Mouse (Mus musculus) ES-Bruce4 (cell line): ENCODE data around the gene Jak2. TPM values are rescaled to one million over a fixed set of nuclear protein-coding genes. Genes with fewer than 3 reads are reported as not detected.

Experiments used
- H3K27ac ChIP-seq: 2 replicates; pipeline ENCODE4 v1.5.1; 2012; ENCODE audit warnings: low read length, inconsistent platforms; ENCODE audit not compliant: insufficient read depth
- H3K27me3 ChIP-seq: 2 replicates; pipeline ENCODE4 v1.6.1; 2012; ENCODE audit warnings: mild to moderate bottlenecking, low read length, inconsistent platforms; ENCODE audit not compliant: control insufficient read depth, poor library complexity, insufficient read depth, severe bottlenecking
- H3K36me3 ChIP-seq: 2 replicates; pipeline ENCODE4 v1.6.1; 2012; ENCODE audit warnings: inconsistent platforms, mild to moderate bottlenecking, low read length, moderate library complexity; ENCODE audit not compliant: control insufficient read depth, poor library complexity, insufficient read depth, severe bottlenecking
- H3K4me1 ChIP-seq: one replicate; pipeline ENCODE4 v1.8.1; 2011; ENCODE audit warnings: low read length; ENCODE audit not compliant: control insufficient read depth, insufficient read depth
- H3K4me3 ChIP-seq: 2 replicates; pipeline ENCODE4 v1.5.1; 2011; ENCODE audit warnings: low read depth, mild to moderate bottlenecking, low read length
- H3K9ac ChIP-seq: 2 replicates; pipeline ENCODE4 v1.6.1; 2012; ENCODE audit warnings: low read depth, mild to moderate bottlenecking, inconsistent platforms; ENCODE audit not compliant: poor library complexity, severe bottlenecking
- H3K9me3 ChIP-seq: replicated peaks from 2 replicates; pipeline ENCODE4 v1.6.1; 2012; ENCODE audit warnings: mild to moderate bottlenecking, low read length, inconsistent platforms; ENCODE audit not compliant: control insufficient read depth, poor library complexity, insufficient read depth, severe bottlenecking
- CTCF ChIP-seq: IDR thresholded peaks from one replicate; pipeline ENCODE4 v1.8.1; 2011; ENCODE audit warnings: low read depth, low read length
- EP300 ChIP-seq: IDR thresholded peaks from 2 replicates; pipeline ENCODE4 v1.6.1; 2011; ENCODE audit warnings: low read depth, low read length; ENCODE audit not compliant: insufficient read depth
- POLR2A ChIP-seq: IDR thresholded peaks from one replicate; pipeline ENCODE4 v1.8.1; 2011; ENCODE audit warnings: low read length; ENCODE audit not compliant: insufficient read depth
- polyA plus RNA-seq: library from polyadenylated mRNA; stranded (reverse); fragments of >200 nt; gene quantifications from 2 replicates; pipeline ENCODE4 v1.2.4, GENCODE M21; 2011; ENCODE audit warnings: low read depth; ENCODE audit not compliant: missing spikeins, insufficient read depth, insufficient read length

Gene Jak2
- polyA plus RNA-seq, 1 experiment, result 12.6 TPM

DNA sequence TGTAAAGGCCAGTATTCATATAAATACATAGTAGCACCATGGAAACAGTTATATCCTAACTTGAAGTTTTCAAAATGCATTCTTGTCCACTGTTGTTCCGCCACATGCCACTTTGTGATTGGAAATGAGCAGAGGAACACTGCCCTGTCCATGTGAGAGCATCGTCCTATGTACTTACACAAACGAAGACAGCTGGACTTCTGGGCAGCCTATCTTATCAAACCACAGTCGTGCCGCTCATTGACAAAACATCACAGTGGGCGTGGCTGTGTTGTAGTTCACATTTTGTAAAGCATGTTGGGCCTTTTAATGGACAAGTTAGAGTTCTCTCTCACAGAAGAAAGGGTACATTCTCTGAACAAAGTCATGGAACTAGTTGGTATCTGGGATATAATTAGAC is 18.9 kb upstream of the Jak2 start:
- no peaks in the 10 kb centered on the region; the same call in 1 of the 2 replicates for H3K27me3 ChIP-seq
- no peaks in the 10 kb centered on the region for H3K4me1 ChIP-seq
- no peak overlapping the region for H3K27ac ChIP-seq
- no peaks in the 10 kb centered on the region for H3K36me3 ChIP-seq
- no peaks in the 10 kb centered on the region for H3K9me3 ChIP-seq
- H3K4me3 ChIP-seq, result no peak overlapping the region
- no peak overlapping the region for H3K9ac ChIP-seq
- no peak for TF ChIP-seq CTCF
- TF ChIP-seq POLR2A, result no peak

DNA sequence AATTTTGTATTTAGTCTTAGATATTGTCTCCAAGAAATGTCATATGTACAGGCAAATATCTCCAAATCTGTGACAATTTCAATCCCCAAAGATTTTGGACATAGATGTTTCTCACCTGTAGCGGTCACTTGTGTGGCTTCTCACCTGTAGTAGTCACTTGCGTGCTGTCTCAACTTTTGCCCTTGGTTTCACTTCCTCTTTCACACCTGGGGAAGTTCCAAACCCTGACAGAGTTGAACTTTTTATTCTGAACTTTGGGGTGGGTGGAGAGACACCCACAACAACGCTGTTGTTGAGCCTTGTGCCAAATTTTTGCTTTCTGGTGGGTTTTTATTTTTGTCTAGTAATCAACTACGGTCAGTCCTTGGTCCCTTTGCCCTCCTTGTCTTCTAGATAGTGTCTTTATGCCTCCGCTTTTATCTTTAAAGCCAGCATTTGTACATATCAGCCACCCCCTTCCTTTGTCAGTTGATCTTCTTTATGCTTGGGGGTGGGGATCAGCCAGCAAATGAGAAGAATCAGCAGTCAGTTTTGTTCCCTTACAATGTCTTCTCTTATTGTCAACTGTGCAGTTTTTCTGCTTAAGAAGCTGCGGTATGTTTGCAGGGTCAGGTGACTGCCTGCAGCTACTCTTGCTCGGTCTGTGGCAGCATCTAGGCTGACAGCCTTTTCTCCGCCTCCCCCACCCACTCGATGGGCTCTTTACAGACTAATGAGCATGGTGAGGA is 14.8 kb upstream of the Jak2 start:
- H3K4me1 ChIP-seq, result peaks cover 5% of the 10 kb centered on the region
- no peak overlapping the region for H3K9ac ChIP-seq
- TF ChIP-seq POLR2A (no peak), EP300 (0 out of 2 replicates have a peak, but pooled peaks have one; percentile 26)
- H3K9me3 ChIP-seq, result no peaks in the 10 kb centered on the region
- no peaks in the 10 kb centered on the region for H3K27me3 ChIP-seq
- no peak overlapping the region for H3K4me3 ChIP-seq
- H3K27ac ChIP-seq, result no peak overlapping the region
- H3K36me3 ChIP-seq, result no peaks in the 10 kb centered on the region

DNA sequence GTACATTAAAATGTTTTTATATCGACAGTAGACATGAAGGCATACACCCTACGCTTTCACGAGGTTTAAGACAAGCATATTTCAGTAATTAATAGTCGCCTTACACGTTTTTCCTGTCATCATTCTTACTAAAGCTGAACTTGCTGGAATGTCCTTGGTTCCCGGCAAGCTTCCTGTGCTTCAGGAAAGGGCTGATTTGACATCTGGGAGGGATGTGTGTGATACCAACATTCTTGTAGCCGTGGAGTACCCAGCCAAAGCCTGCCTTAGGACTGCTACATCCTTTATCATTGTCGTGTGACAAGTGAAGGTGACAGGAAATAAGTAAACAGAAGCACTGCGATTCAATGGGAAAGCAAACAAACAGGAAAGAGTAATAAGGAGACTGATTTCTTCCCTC is 13.5 kb upstream of the Jak2 start:
- no peaks in the 10 kb centered on the region for H3K36me3 ChIP-seq
- H3K4me1 ChIP-seq, result peaks cover 7% of the 10 kb centered on the region
- H3K4me3 ChIP-seq, result no peak overlapping the region
- no peaks in the 10 kb centered on the region for H3K9me3 ChIP-seq
- no peak overlapping the region for H3K27ac ChIP-seq
- no peak overlapping the region for H3K9ac ChIP-seq
- H3K27me3 ChIP-seq, result no peaks in the 10 kb centered on the region
- TF ChIP-seq EP300 (no peak), POLR2A (no peak), CTCF (no peak)

DNA sequence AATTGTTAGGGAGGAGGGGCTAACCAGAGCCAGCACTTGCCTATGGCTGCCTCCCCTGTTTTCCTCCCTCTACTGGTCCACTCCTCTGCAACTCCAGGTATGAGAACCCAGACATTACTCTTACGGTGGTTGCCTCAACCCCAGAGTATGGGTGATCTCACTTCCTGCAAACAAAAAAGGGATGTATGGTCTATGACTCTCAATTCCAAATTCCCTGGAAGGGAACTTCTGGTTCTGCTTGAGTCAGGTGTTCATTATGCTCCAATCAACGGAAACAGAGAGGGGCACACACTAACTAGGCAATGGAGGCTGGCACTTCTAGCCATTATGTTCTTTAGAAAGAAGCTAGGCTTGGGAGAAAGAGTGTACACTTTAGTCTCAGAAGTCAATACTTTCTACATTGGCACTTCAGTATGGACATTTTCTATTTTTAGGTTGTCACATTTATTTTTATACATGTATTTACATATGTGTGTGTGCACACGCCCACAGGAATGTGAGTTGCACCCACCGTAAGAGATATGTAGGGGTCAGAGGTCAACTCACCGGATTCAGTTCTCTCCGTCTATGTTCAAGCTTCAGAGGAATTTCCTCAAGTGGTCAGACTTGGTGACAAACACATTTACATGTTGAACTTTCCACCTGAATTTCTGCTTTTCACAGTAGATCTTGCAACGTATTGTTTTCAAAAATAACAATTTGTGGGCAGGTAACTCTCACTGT is 12.0 kb upstream of the Jak2 start:
- Histone ChIP-seq H3K9ac (no peak overlapping the region), H3K27ac (no peak overlapping the region), H3K27me3 (no peaks in the 10 kb centered on the region), H3K4me1 (peaks cover 7% of the 10 kb centered on the region), H3K9me3 (no peaks in the 10 kb centered on the region), H3K4me3 (no peak overlapping the region), H3K36me3 (no peaks in the 10 kb centered on the region)
- TF ChIP-seq POLR2A (no peak), EP300 (no peak), CTCF (no peak)

DNA sequence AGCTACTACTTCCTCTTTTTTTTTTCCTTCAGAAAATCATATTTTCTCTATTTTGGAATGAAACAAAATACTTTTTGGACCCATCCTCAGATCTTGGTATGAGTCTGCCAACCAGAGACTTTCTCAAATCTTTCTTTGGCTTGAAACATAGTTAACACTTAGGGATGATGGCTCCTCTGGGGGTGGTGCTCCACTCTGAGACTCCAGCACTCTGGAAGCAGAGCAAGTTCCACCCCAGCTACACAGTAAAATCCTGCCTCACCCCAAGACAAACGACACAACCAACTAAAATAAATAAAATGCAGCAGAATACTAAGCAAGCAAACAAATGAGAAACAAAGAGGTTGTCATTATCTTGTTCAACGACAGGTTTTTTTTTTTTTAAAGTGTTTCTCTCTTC is 11.0 kb upstream of the Jak2 start:
- H3K36me3 ChIP-seq, result no peaks in the 10 kb centered on the region
- no peak overlapping the region for H3K9ac ChIP-seq
- no peaks in the 10 kb centered on the region for H3K27me3 ChIP-seq
- H3K4me1 ChIP-seq, result peaks cover 7% of the 10 kb centered on the region
- no peaks in the 10 kb centered on the region for H3K9me3 ChIP-seq
- TF ChIP-seq CTCF, result no peak
- no peak for TF ChIP-seq EP300
- TF ChIP-seq POLR2A, result no peak
- no peak overlapping the region for H3K27ac ChIP-seq
- no peak overlapping the region for H3K4me3 ChIP-seq

DNA sequence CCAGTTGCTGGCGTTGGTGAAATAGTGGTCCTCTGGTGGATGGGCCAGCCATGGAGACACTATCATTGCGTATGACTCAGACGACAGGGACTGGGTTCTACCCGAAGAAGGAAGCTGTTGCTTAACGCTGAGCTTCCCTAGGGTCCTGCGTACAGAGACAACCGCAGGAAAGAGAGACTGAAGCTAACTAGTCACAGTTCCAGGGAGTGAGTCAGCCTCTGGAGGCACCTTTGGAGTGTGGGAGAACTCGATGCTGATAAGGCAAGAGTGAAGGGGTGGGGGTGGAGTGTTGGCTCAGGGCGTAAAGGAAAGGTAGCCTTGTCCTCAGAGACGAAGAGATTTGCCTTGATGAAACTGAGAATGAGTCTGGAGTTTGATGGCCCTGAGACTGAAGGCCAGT is 10.0 kb upstream of the Jak2 start:
- Histone ChIP-seq H3K27me3 (no peaks in the 10 kb centered on the region), H3K36me3 (no peaks in the 10 kb centered on the region), H3K27ac (no peak overlapping the region), H3K4me3 (no peak overlapping the region), H3K9me3 (no peaks in the 10 kb centered on the region), H3K4me1 (peaks cover 7% of the 10 kb centered on the region), H3K9ac (no peak overlapping the region)
- TF ChIP-seq POLR2A (no peak), CTCF (no peak), EP300 (no peak)
